Mouse (Mus musculus): ENCODE results near the gene Gm13277. TPM values are rescaled to one million over a fixed set of nuclear protein-coding genes. Genes with fewer than 3 reads are reported as not detected.
"Not testable (repeated sequence)": the region's sequence is repeated elsewhere in the genome, so short reads cannot be mapped to it uniquely, and the experiment has no call there.

The Gm13277 gene
- total RNA-seq, 2 experiments from 2014 or later, result not detected

DNA sequence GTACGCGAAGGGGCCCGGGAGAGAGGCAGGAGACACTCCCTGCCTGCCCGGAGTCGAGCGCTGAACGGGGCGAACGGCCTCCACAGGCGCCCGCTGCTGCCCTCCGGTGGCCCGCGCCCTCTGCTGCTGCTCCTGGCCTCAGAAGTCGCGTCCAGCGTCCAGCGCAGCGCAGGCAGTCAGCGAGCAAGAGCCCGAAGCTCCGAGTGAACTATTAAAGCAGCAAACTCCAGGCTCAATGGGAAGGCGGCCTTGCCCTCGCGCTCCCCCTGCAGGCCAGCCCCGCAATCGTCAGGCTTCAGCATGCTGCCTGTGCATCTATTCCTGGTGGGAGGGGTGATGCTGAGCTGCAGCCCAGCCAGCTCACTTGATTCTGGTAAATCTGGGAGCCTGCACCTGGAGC lies 3.0 kb upstream of the Gm13277 start, which contains the start of gene Gm13276:
Gene Gm13276 (plus strand): TSS at position 301 of the 400 bp plus-strand sequence.
- not testable (repeated sequence) for DNase-seq

DNA sequence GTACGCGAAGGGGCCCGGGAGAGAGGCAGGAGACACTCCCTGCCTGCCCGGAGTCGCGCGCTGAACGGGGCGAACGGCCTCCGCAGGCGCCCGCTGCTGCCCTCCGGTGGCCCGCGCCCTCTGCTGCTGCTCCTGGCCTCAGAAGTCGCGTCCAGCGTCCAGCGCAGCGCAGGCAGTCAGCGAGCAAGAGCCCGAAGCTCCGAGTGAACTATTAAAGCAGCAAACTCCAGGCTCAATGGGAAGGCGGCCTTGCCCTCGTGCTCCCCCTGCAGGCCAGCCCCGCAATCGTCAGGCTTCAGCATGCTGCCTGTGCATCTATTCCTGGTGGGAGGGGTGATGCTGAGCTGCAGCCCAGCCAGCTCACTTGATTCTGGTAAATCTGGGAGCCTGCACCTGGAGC lies 2.8 kb downstream of the Gm13277 start, which contains the start of gene Gm13278:
Gene Gm13278 (plus strand): TSS at position 301 of the 400 bp plus-strand sequence.
- not testable (repeated sequence) for DNase-seq

DNA sequence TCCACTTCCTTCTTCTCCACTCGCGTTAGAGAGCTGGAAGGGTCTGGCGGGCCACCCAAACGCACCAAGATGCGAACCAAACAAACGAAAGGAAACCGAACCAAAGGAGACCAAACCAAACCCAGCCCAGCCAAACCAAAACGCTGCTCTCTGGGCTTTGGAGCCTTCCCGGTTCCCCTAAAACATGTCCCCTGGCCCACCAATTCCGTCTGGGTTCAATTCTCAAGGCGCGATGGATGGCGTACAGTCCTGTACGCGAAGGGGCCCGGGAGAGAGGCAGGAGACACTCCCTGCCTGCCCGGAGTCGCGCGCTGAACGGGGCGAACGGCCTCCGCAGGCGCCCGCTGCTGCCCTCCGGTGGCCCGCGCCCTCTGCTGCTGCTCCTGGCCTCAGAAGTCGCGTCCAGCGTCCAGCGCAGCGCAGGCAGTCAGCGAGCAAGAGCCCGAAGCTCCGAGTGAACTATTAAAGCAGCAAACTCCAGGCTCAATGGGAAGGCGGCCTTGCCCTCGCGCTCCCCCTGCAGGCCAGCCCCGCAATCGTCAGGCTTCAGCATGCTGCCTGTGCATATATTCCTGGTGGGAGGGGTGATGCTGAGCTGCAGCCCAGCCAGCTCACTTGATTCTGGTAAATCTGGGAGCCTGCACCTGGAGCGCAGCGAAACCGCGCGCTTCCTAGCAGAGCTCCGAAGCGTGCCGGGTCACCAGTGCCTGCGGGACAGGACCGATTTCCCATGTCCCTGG lies 5.7 kb downstream of the Gm13277 start, which contains the start of gene Gm13275:
Gene Gm13275 (plus strand): TSS at position 552 of the 740 bp plus-strand sequence.
- DNase-seq, result peak; percentile 78 to 81

DNA sequence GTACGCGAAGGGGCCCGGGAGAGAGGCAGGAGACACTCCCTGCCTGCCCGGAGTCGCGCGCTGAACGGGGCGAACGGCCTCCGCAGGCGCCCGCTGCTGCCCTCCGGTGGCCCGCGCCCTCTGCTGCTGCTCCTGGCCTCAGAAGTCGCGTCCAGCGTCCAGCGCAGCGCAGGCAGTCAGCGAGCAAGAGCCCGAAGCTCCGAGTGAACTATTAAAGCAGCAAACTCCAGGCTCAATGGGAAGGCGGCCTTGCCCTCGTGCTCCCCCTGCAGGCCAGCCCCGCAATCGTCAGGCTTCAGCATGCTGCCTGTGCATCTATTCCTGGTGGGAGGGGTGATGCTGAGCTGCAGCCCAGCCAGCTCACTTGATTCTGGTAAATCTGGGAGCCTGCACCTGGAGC lies 8.7 kb downstream of the Gm13277 start, which contains the start of gene Gm13279:
Gene Gm13279 (plus strand): TSS at position 301 of the 400 bp plus-strand sequence.
- not testable (repeated sequence) for DNase-seq

DNA sequence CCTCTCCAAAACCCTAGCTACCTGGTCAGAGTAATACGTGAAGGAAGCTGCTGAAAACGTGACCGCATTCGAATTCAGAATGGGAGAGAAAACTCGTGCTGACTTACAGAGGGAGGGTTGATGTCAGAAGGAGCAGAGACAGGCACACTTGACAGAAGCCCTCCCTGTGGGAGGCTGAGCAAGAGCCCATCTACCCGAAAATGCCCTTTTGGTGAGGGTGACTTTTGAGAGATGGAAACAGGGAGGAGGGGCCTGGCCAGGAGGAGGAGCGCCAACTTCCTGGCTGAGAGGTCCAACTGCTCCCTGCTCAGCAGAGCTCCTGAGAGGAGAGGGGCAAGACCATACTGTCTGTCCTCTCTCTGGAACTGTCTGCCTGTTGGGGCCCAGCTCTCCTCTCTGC lies 10.9 kb downstream of the Gm13277 start, which contains the start of gene Gm13285:
Gene Gm13285 (plus strand): TSS at position 301 of the 400 bp plus-strand sequence.
- not testable (repeated sequence) for DNase-seq

DNA sequence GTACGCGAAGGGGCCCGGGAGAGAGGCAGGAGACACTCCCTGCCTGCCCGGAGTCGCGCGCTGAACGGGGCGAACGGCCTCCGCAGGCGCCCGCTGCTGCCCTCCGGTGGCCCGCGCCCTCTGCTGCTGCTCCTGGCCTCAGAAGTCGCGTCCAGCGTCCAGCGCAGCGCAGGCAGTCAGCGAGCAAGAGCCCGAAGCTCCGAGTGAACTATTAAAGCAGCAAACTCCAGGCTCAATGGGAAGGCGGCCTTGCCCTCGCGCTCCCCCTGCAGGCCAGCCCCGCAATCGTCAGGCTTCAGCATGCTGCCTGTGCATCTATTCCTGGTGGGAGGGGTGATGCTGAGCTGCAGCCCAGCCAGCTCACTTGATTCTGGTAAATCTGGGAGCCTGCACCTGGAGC lies 14.5 kb downstream of the Gm13277 start, which contains the start of gene Gm13287:
Gene Gm13287 (plus strand): TSS at position 301 of the 400 bp plus-strand sequence.
- not testable (repeated sequence) for DNase-seq

DNA sequence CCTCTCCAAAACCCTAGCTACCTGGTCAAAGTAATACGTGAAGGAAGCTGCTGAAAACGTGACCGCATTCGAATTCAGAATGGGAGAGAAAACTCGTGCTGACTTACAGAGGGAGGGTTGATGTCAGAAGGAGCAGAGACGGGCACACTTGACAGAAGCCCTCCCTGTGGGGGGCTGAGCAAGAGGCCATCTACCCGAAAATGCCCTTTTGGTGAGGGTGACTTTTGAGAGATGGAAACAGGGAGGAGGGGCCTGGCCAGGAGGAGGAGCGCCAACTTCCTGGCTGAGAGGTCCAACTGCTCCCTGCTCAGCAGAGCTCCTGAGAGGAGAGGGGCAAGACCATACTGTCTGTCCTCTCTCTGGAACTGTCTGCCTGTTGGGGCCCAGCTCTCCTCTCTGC lies 16.8 kb downstream of the Gm13277 start, which contains the start of gene Gm13288:
Gene Gm13288 (plus strand): TSS at position 301 of the 400 bp plus-strand sequence.
- DNase-seq, result not testable (repeated sequence)

DNA sequence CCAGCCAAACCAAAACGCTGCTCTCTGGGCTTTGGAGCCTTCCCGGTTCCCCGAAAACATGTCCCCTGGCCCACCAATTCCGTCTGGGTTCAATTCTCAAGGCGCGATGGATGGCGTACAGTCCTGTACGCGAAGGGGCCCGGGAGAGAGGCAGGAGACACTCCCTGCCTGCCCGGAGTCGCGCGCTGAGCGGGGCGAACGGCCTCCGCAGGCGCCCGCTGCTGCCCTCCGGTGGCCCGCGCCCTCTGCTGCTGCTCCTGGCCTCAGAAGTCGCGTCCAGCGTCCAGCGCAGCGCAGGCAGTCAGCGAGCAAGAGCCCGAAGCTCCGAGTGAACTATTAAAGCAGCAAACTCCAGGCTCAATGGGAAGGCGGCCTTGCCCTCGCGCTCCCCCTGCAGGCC lies 17.3 kb downstream of the Gm13277 start:
- not testable (repeated sequence) for DNase-seq

DNA sequence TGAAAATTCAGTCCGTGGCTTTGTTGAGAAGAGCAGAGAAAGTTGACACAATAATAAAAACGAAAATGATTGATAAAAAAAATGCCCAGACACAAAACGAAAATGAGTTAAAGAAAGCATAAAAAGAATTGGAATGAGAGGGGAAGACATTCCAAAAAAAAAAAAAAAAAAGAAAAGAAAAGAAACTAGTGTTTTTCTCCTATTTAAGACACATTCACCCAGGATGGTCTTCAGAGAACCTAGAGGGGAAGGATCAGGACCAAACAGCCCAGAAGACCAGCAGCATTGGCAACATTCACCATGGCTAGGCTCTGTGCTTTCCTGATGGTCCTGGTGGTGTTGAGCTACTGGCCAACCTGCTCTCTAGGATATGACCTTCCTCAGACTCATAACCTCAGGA lies 27.5 kb downstream of the Gm13277 start, which contains the start of gene Ifna7:
Gene Ifna7 (plus strand): TSS at position 301 of the 400 bp plus-strand sequence.
- no peak for DNase-seq

DNA sequence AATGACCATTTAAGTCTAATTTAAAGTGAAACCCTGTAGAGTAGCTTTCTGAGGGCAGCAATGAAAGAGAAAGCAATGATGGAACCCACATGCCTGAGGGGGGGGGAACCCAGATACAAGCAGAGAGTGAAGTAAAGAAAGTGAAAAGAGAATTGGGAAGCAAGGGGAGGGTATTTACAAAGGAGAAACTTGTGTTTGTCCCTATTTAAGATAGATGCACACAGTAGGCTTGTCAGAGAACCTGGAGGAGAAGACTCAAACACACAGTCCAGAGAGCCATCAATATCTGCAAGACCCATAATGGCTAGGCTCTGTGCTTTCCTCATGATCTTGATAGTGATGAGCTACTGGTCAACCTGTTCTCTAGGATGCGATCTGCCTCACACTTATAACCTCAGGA lies 31.2 kb downstream of the Gm13277 start, which contains the start of gene Ifna11:
Gene Ifna11 (plus strand): TSS at position 301 of the 400 bp plus-strand sequence.
- DNase-seq, result no peak

DNA sequence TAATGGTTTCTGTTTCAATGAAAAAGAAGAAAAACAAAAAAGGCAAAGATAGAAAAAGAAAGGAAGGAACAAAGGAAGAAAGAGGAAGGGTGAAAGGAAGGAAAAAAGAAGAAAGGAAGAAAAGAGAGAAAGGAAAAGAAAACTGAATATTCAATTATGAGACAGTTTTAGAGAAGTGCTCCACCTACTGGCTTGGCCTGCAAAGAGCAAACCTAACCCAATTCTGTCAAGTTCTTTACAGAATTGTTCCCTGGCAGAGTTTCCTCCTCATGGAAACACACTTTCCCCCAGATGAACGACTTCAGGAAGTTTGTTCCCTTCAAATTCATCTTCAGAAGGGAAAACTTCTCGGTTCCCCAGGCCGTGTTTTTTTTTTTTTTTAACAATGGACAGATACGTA lies 34.6 kb downstream of the Gm13277 start:
- no peak for DNase-seq

DNA sequence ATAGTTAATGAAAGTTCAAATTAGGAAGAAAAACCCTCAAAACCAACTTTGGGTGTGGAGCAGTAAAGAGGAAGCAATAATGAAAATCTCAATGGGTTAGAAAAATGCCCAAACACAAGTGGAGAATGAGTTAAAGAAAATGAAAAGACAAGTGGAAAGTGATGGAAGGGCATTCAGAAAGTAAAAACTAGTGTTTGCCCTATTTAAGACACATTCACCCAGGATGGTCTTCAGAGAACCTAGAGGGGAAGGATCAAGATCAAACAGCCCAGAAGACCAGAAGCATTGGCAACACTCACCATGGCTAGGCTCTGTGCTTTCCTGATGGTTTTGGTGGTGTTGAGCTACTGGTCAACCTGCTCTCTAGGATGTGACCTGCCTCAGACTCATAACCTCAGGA lies 38.7 kb downstream of the Gm13277 start, which contains the start of gene Ifna6:
Gene Ifna6 (plus strand): TSS at position 301 of the 400 bp plus-strand sequence.
- DNase-seq, result not testable (repeated sequence)

DNA sequence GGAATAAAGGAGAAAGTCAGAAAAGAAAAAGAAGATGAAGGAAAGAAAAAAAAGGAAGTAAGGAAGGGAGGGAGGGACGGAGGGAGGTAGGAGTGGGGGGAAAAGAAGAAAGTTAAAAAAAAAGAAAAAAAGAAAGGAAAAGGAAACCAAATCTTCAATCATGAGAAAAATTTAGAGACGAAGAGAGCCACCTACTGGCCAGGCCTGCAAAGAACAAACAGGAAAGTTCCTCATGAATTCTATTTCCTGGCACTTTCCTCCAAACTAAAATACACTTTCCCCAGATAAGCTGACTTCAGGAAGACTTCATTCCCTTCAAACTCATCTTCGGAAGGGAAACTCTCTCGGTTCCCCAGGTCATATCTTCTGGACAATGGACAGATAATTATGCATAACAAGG lies 42.1 kb downstream of the Gm13277 start:
- no peak for DNase-seq

DNA sequence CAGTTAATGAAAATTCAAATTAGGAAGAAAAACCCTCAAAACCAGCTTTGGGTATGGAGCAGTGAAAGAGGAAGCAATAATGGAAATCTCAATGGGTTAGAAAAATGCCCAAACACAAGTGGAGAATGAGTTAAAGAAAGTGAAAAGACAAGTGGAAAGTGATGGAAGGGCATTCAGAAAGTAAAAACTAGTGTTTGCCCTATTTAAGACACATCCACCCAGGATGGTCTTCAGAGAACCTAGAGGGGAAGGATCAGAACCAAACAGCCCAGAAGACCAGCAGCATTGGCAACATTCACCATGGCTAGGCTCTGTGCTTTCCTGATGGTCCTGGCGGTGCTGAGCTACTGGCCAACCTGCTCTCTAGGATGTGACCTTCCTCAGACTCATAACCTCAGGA lies 46.8 kb downstream of the Gm13277 start, which contains the start of gene Ifna5:
Gene Ifna5 (plus strand): TSS at position 301 of the 400 bp plus-strand sequence.
- not testable (repeated sequence) for DNase-seq

Other genes starting within 250 kb of the Gm13277 start
- not detected for gene Ifna15, start 230.4 kb upstream of the Gm13277 start, total RNA-seq (2021)
- not detected for gene Ifna14, start 216.8 kb upstream of the Gm13277 start, total RNA-seq (2021)
- not detected for gene Ifna9, start 196.2 kb upstream of the Gm13277 start, total RNA-seq (2021)
- gene Ifna12, start 185.3 kb upstream of the Gm13277 start, total RNA-seq (2021), result not detected
- gene C87499, start 154.2 kb upstream of the Gm13277 start, total RNA-seq (2021), result not detected
- gene Ifna13, start 144.2 kb upstream of the Gm13277 start, total RNA-seq (2021), result not detected
- not detected for gene Ifna16, start 111.7 kb upstream of the Gm13277 start, total RNA-seq (2021)
- gene Ifna2, start 104.7 kb upstream of the Gm13277 start, total RNA-seq (2021), result not detected
- gene Ifnab, start 97.3 kb upstream of the Gm13277 start, total RNA-seq (2021), result not detected
- gene Gm26566, start 66.8 kb upstream of the Gm13277 start, total RNA-seq (2021), result 1 to 10 TPM in 1 of 2 experiments, under 1 TPM in 1; 0.90 to 1.5 TPM
- gene Klhl9, start 66.2 kb upstream of the Gm13277 start, total RNA-seq (2021), result 100 to 1,000 TPM; 105 to 112 TPM
- not detected for gene Gm13271, start 33.8 kb upstream of the Gm13277 start, total RNA-seq (2021)
- not detected for gene Gm13283, start 28.5 kb upstream of the Gm13277 start, total RNA-seq (2021)
- gene Gm13290, start 14.8 kb upstream of the Gm13277 start, total RNA-seq (2021), result not detected
- gene Gm13289, start 11.7 kb upstream of the Gm13277 start, total RNA-seq (2021), result not detected
- not detected for gene Gm13272, start 8.8 kb upstream of the Gm13277 start, total RNA-seq (2021)
- gene Ifnz, start 6.5 kb upstream of the Gm13277 start, total RNA-seq (2021), result not detected
- gene Gm13276, start 2.9 kb upstream of the Gm13277 start, total RNA-seq (2021), result not detected
- gene Gm13278, start 2.9 kb downstream of the Gm13277 start, total RNA-seq (2021), result not detected
- gene Gm13275, start 5.9 kb downstream of the Gm13277 start, total RNA-seq (2021), result not detected
- not detected for gene Gm13279, start 8.8 kb downstream of the Gm13277 start, total RNA-seq (2021)
- gene Gm13285, start 11.0 kb downstream of the Gm13277 start, total RNA-seq (2021), result not detected
- not detected for gene Gm13287, start 14.6 kb downstream of the Gm13277 start, total RNA-seq (2021)
- not detected for gene Gm13288, start 16.9 kb downstream of the Gm13277 start, total RNA-seq (2021)
- gene Ifna7, start 27.6 kb downstream of the Gm13277 start, total RNA-seq (2021), result not detected
- gene Ifna11, start 31.3 kb downstream of the Gm13277 start, total RNA-seq (2021), result not detected
- not detected for gene Ifna6, start 38.8 kb downstream of the Gm13277 start, total RNA-seq (2021)
- gene Ifna5, start 46.9 kb downstream of the Gm13277 start, total RNA-seq (2021), result not detected
- not detected for gene Ifna4, start 53.2 kb downstream of the Gm13277 start, total RNA-seq (2021)
- gene Ifna1, start 61.5 kb downstream of the Gm13277 start, total RNA-seq (2021), result not detected
- not detected for gene Ifne, start 91.6 kb downstream of the Gm13277 start, total RNA-seq (2021)

All from layer of hippocampus, postnatal 36 days (tissue).